Mouse (Mus musculus) heart, adult 2 months (tissue): Measurements from ENCODE around the gene Inka2. TPM values are rescaled to one million over a fixed set of nuclear protein-coding genes. Genes with fewer than 3 reads are reported as not detected.

Experiments used
- DNase-seq, 2 experiments: peaks; one replicate each; pipeline ENCODE4 v3.0.0; 2021
- H3K27ac ChIP-seq: fragments of 200-600 bp; 2 replicates; pipeline ENCODE4 v1.8.1; 2022
- H3K27me3 ChIP-seq: fragments of 200-500 bp; 2 replicates; pipeline ENCODE4 v1.6.1; 2012; ENCODE audit warnings: mild to moderate bottlenecking, low read length, inconsistent platforms, mixed read lengths; ENCODE audit not compliant: control insufficient read depth, insufficient read depth
- H3K36me3 ChIP-seq: fragments of 200-500 bp; 2 replicates; pipeline ENCODE4 v1.6.1; 2012; ENCODE audit warnings: low read length, inconsistent platforms; ENCODE audit not compliant: control insufficient read depth, insufficient read depth
- H3K4me1 ChIP-seq: fragments of 200-500 bp; 2 replicates; pipeline ENCODE4 v1.6.1; 2011; ENCODE audit warnings: low read length; ENCODE audit not compliant: control insufficient read depth, insufficient read depth
- H3K4me3 ChIP-seq: fragments of 200-600 bp; 2 replicates; pipeline ENCODE4 v1.8.1; 2022
- H3K79me2 ChIP-seq: fragments of 200-500 bp; replicated peaks from 2 replicates; pipeline ENCODE4 v1.6.1; 2012; ENCODE audit warnings: mild to moderate bottlenecking, inconsistent platforms, low read length, moderate library complexity, mixed read lengths; ENCODE audit not compliant: control insufficient read depth, insufficient read depth
- H3K9ac ChIP-seq: fragments of 200-500 bp; 2 replicates; pipeline ENCODE4 v1.6.1; 2012; ENCODE audit warnings: low read depth, mild to moderate bottlenecking, control low read depth, inconsistent platforms, low read length, mixed read lengths
- CTCF ChIP-seq: fragments of 200-600 bp; IDR thresholded peaks from 2 replicates; pipeline ENCODE4 v1.8.1; 2022; ENCODE audit warnings: antibody characterized with exemption, mild to moderate bottlenecking, moderate library complexity
- EP300 ChIP-seq: fragments of 200-500 bp; IDR thresholded peaks from 2 replicates; pipeline ENCODE4 v1.6.1; 2011; ENCODE audit warnings: low read depth, low read length, control low read depth; ENCODE audit not compliant: insufficient read depth
- POLR2A ChIP-seq: fragments of 200-500 bp; IDR thresholded peaks from 2 replicates; pipeline ENCODE4 v1.6.1; 2011; ENCODE audit warnings: mild to moderate bottlenecking, low read depth, low read length, control low read depth; ENCODE audit not compliant: insufficient read depth
- WGBS: fragments of 180-500 bp; shearing (Covaris S2); methylation state at CpG from one replicate; pipeline ENCODE4 v1.1.7; 2018; 5-methylcytosine and 5-hydroxymethylcytosine counted together
- intact Hi-C: fragments of 180-260 bp; cut with DNase I; formaldehyde crosslinking; loops from one replicate; pipeline ENCODE4 v1.15.1; 2025
- polyA plus RNA-seq: library from polyadenylated mRNA; depleted of rRNA; stranded (reverse); fragments of >200 nt; gene quantifications from 2 replicates; pipeline ENCODE4 v1.2.3, GENCODE M21; 2012
- total RNA-seq, 2 experiments: library from RNA; stranded (reverse); gene quantifications; 2 replicates each; pipeline ENCODE4 v1.2.3; 2021

Inka2 gene
- total and polyA plus RNA-seq, 3 experiments = 11.5 to 16.2 (median 16.1) TPM

GRCm38 (mm10) chr3:105726037-105726436, 21.6 kb downstream of the Inka2 start:
- Histone ChIP-seq H3K4me1 (peaks cover 14% of the 10 kb centered on the region), H3K36me3 (peaks cover 7% of the 10 kb centered on the region), H3K79me2 (no peaks in the 10 kb centered on the region), H3K27me3 (no peaks in the 10 kb centered on the region), H3K9ac (no peak overlapping the region), H3K4me3 (no peak overlapping the region), H3K27ac (no peak overlapping the region)
- WGBS = 2% methylated on average over 1 of the region's 1 CpGs
- TF ChIP-seq POLR2A (no peak), CTCF (peak; percentile 98), EP300 (no peak)
- DNase-seq = peak; percentile 25 to 51
- intact Hi-C loops = loop anchor here (1.0 kb wide), 2 partner anchors 39 to 52 kb away; partner anchors contain the start of gene Ddx20

GRCm38 (mm10) chr3:105732360-105732759, 28.0 kb downstream of the Inka2 start:
- DNase-seq = no peak
- no peak for TF ChIP-seq EP300
- 0 out of 2 replicates have a peak, but pooled peaks have one; percentile 7 for TF ChIP-seq CTCF
- TF ChIP-seq POLR2A = no peak
- WGBS = 90% methylated on average over 4 of the region's 4 CpGs
- Histone ChIP-seq H3K36me3 (peaks cover 10% of the 10 kb centered on the region), H3K79me2 (no peaks in the 10 kb centered on the region), H3K4me3 (no peak overlapping the region), H3K4me1 (no peaks in the 10 kb centered on the region), H3K9ac (no peak overlapping the region), H3K27ac (no peak overlapping the region), H3K27me3 (no peaks in the 10 kb centered on the region)
- intact Hi-C loops = no loop called here

DNA sequence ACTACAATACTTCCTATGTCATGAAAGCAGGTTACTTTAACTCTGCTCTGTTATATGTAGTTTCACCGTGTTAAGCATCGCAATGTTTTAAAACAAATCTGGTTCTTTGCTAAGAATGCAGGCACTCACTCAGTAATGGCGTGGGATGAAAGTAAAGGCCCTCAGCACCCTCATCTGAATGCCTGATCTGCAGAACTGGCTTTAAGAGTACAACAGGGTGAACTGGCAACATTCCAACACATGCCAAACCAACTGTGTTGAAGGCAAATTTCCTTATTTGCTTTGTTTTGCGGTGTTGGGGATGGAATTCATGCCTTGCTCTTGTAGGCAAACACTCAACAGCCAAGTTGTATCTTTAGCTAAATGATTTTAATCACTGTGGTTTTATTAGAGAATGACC, 29.1 kb downstream of the Inka2 start:
- no peak for DNase-seq
- peaks cover 10% of the 10 kb centered on the region for H3K36me3 ChIP-seq
- no peaks in the 10 kb centered on the region for H3K79me2 ChIP-seq
- no peak overlapping the region for H3K4me3 ChIP-seq
- TF ChIP-seq POLR2A (no peak), EP300 (no peak), CTCF (no peak)
- no peak overlapping the region for H3K9ac ChIP-seq
- H3K4me1 ChIP-seq = no peaks in the 10 kb centered on the region
- H3K27ac ChIP-seq = no peak overlapping the region
- WGBS = 83% methylated on average over 4 of the region's 4 CpGs
- intact Hi-C loops = no loop called here
- no peaks in the 10 kb centered on the region for H3K27me3 ChIP-seq

GRCm38 (mm10) chr3:105735285-105735684, 30.9 kb downstream of the Inka2 start:
- peaks cover 10% of the 10 kb centered on the region for H3K36me3 ChIP-seq
- no peaks in the 10 kb centered on the region for H3K4me1 ChIP-seq
- no peak overlapping the region for H3K9ac ChIP-seq
- no peaks in the 10 kb centered on the region for H3K27me3 ChIP-seq
- no peaks in the 10 kb centered on the region for H3K79me2 ChIP-seq
- no peak for TF ChIP-seq EP300
- TF ChIP-seq CTCF = no peak
- no peak for TF ChIP-seq POLR2A
- no peak for DNase-seq
- no peak overlapping the region for H3K27ac ChIP-seq
- intact Hi-C loops = no loop called here
- no peak overlapping the region for H3K4me3 ChIP-seq

GRCm38 (mm10) chr3:105736148-105736547, 31.7 kb downstream of the Inka2 start:
- H3K27ac ChIP-seq = no peak overlapping the region
- H3K27me3 ChIP-seq = no peaks in the 10 kb centered on the region
- intact Hi-C loops = no loop called here
- H3K79me2 ChIP-seq = no peaks in the 10 kb centered on the region
- peaks cover 5% of the 10 kb centered on the region for H3K36me3 ChIP-seq
- no peak for DNase-seq
- no peak overlapping the region for H3K9ac ChIP-seq
- 81% methylated on average over 1 of the region's 1 CpGs for WGBS
- no peak for TF ChIP-seq CTCF
- no peaks in the 10 kb centered on the region for H3K4me1 ChIP-seq
- no peak overlapping the region for H3K4me3 ChIP-seq

GRCm38 (mm10) chr3:105737070-105737469, 32.7 kb downstream of the Inka2 start:
- H3K27ac ChIP-seq = no peak overlapping the region
- TF ChIP-seq EP300 = no peak
- TF ChIP-seq POLR2A = no peak
- no peaks in the 10 kb centered on the region for H3K27me3 ChIP-seq
- intact Hi-C loops = no loop called here
- DNase-seq = no peak
- H3K4me3 ChIP-seq = no peak overlapping the region
- no peaks in the 10 kb centered on the region for H3K4me1 ChIP-seq
- 94% methylated on average over 7 of the region's 7 CpGs for WGBS
- H3K9ac ChIP-seq = no peak overlapping the region
- peaks cover 5% of the 10 kb centered on the region for H3K36me3 ChIP-seq
- H3K79me2 ChIP-seq = no peaks in the 10 kb centered on the region

DNA sequence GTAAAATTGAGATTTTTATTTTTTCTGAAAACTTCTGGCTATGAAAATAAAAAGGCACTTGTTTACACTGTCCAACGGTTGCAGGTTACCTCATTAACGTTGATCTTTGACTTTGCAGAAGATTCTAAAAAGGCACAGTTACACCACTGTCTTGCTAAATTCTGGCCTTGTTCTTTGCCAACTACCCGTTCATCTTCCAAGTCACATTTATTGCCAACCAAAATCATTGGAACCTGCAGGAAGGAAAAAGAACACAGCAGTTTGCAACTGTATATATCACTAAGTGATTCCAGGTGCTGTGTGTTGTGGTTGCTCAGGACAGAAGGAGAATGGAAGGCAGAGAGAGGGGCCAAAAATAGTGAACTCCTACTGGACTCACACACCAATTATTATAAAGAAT, 33.3 kb downstream of the Inka2 start:
- no peak for DNase-seq
- Histone ChIP-seq H3K79me2 (no peaks in the 10 kb centered on the region), H3K9ac (no peak overlapping the region), H3K36me3 (peaks cover 7% of the 10 kb centered on the region), H3K4me1 (peaks cover 1% of the 10 kb centered on the region; the same call in 1 of the 2 replicates), H3K4me3 (no peak overlapping the region), H3K27me3 (no peaks in the 10 kb centered on the region), H3K27ac (no peak overlapping the region)
- WGBS = 75% methylated on average over 3 of the region's 3 CpGs
- TF ChIP-seq CTCF (no peak), POLR2A (no peak), EP300 (no peak)
- intact Hi-C loops = no loop called here
